10 mouse cellular contexts compared by ENCODE assay signal in the genomic region with DNA sequence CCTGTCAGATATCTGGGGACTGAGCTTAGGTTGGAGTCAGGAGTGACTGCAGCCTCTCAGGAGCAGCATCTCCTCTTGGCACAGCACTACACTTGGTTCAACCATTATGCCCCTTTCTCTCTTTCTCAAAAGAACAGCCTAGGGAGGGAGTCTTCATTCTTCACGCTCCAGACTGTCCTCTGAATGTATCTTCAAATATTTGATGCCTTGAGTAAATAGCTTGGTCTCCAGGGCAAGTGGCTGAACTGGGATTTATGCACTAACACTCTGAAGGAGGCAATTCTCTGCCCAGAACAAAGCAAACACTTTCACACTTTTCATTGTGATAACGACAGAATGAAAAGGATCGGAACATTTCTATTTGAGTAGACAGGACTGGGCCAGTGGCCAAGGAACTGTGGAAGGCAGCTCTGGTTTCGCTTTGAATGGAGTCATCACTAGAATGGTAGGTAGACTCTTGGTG. TPM values are rescaled to one million over a fixed set of nuclear protein-coding genes. Genes with fewer than 3 reads are reported as not detected.
DNase-seq lines count a peak whose midpoint lies in the region; ATAC-seq lines count a peak whose summit lies in the region.
"Had no signal": no experiment of that assay in that cellular context is flagged by ENCODE, and none has a peak within 500 bp of the region (broad histone marks: within the 10 kb centered on the region; RNA-seq: fewer than 3 reads in every experiment).

No protein-coding gene starts in this region.

- no peaks in the 10 kb centered on the region for H3K9me3 ChIP-seq in liver, embryonic 12.5 days (replicated peaks)
- H3K9me3 ChIP-seq: G1E; midbrain, embryonic 12.5 days had no signal

- H3K4me1 ChIP-seq in liver, embryonic 12.5 days = peaks cover 9% of the 10 kb centered on the region

- no peak overlapping the region for H3K4me3 ChIP-seq in liver, embryonic 12.5 days
- H3K4me3 ChIP-seq: midbrain, embryonic 12.5 days had no signal

- H3K27me3 ChIP-seq in liver, embryonic 12.5 days (replicated peaks) = no peaks in the 10 kb centered on the region
- H3K27me3 ChIP-seq: midbrain, embryonic 12.5 days had no signal

- H3K27ac ChIP-seq in liver, embryonic 12.5 days = no peak overlapping the region
- H3K27ac ChIP-seq: midbrain, embryonic 12.5 days had no signal

- no peak overlapping the region for H3K9ac ChIP-seq in liver, embryonic 12.5 days
- H3K9ac ChIP-seq: midbrain, embryonic 12.5 days had no signal

- 53% methylated on average over 4 of the region's 4 CpGs for WGBS in liver, embryonic 12.5 days (ENCODE audit: insufficient replicate concordance)

- peak; percentile 7 for DNase-seq in gastrocnemius, postnatal 10 days
- DNase-seq in gastrocnemius, adult 8-10 months (ENCODE audit: low spot score in 2 of 2) = no peak
- peak; percentile 68 to 80 for DNase-seq in frontal cortex, postnatal 36 days (ENCODE audit: low spot score in 2 of 2)
- peak; percentile 73 for DNase-seq in lung, postnatal 10 days
- DNase-seq in cerebellum, adult 11-12 months = no peak

- no peaks in the 10 kb centered on the region for H3K36me3 ChIP-seq in liver, embryonic 12.5 days
- H3K36me3 ChIP-seq: G1E; midbrain, embryonic 12.5 days had no signal

- no peak overlapping the region for H3K4me2 ChIP-seq in liver, embryonic 12.5 days
- H3K4me2 ChIP-seq: midbrain, embryonic 12.5 days had no signal

- ATAC-seq in inflammation-experienced regulatory T-cells, adult 6 months = peak; percentile 79
- ATAC-seq in monocyte, adult 5-6 weeks (replicated peaks; ENCODE audit: insufficient number of reproducible peaks, low FRiP score, low TSS enrichment, poor library complexity, severe bottlenecking) = no peak
- no peak for ATAC-seq in liver, embryonic 12.5 days

RNA-seq across cellular contexts. Expression of a gene that starts 59.8 kb away (rescaled TPM):
- under 1 TPM in 1 of 2 experiments, not detected in 1; 0.07 TPM for total RNA-seq in gastrocnemius, postnatal 10 days (2021)
- not detected for total RNA-seq in gastrocnemius, adult 8-10 months (2022)
- polyA plus RNA-seq in inflammation-experienced regulatory T-cells, adult 6 months (2017; shearing (Covaris generic)) = 10 to 100 TPM in 1 of 3 experiments, 1 to 10 TPM in 2; 5.8 to 11.0 (median 7.8) TPM
- total RNA-seq in monocyte, adult 5-6 weeks (2017) = 20.6 to 39.3 TPM (median 26.1 TPM) in 3 replicates
- 0.10 and 0.14 TPM in 2 replicates for polyA plus RNA-seq in liver, embryonic 12.5 days (2016; fragmentation: Nextera tagmentation; extraction: Ambion mirVana)
- polyA plus RNA-seq: G1E; midbrain, embryonic 12.5 days had no signal

Comparison
In these comparisons a context has a peak if more than half of its experiments do, and no peak if none do; other contexts are left out.
1. DNase-seq: peak in gastrocnemius, postnatal 10 days (single experiment), frontal cortex, postnatal 36 days (2 of 2) and lung, postnatal 10 days (single experiment); none in gastrocnemius, adult 8-10 months (0 of 2) and cerebellum, adult 11-12 months (single experiment).
2. RNA of a gene that starts 59.8 kb away (total RNA-seq): 20.6 to 39.3 TPM in monocyte, adult 5-6 weeks; 0.07 TPM in gastrocnemius, postnatal 10 days and not detected in gastrocnemius, adult 8-10 months; every median in the first group is over 10 times any median in the second.